Mouse (Mus musculus): ENCODE results near the gene Zfp428.

DNA sequence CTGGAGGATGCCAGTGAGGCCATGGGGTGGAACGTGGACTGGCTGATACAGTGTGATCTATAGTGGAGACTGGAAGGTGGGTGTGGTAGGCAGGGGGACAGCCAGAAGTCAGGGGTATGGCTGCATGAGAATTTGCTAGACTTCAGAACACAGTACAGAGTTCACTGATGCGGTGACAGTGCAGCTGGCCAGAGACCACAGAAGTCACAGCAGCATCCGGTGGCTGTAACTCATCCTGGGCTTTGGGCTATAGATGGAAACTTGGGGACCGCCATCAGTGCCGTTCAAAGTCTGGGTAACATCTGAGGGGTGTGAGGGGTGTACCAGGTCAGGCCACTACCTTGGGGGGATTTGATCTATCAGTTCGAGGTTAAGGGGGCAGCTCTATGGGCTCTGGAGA is 16.9 kb downstream of the Zfp428 start:
- no peak for TF ChIP-seq CTCF (IDR thresholded peaks at IDR 0.05; ENCODE audit: extremely low read depth, insufficient read depth, low read length)
- no peak for TF ChIP-seq POLR2A (IDR thresholded peaks at IDR 0.05; ENCODE audit: extremely low read depth, insufficient read depth, low read length)

Measured in cortical plate, adult 2 months (tissue).